Mouse (Mus musculus): Measurements from ENCODE around the gene Aldh5a1. TPM values are rescaled to one million over a fixed set of nuclear protein-coding genes. Genes with fewer than 3 reads are reported as not detected.

Gene Aldh5a1
- polyA plus RNA-seq, 1 experiment from 2014 or later = 4.8 TPM

DNA sequence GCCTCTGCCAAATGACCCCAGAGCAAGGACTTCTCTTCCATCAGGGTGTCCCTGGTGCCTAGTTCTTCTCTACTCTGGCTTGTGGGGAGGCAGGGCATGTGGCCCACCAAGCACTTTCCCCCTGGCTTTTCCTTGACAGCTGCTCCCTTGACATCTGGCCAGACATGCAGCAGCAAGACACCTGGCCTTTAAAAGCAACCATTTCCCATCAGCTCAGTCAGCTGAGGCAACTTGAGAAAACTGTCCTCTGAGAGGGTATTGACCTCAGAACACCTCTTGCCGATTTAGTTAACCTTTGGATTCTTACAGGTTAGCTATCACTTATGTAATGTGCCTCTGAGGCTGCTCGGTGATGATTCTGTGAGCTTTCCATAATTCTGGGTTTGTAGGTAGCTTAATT is 43.6 kb downstream of the Aldh5a1 start:
- WGBS = 68% methylated on average over 2 of the region's 2 CpGs
- H3K4me2 ChIP-seq = no peak overlapping the region
- H3K36me3 ChIP-seq = no peaks in the 10 kb centered on the region
- no peaks in the 10 kb centered on the region for H3K4me1 ChIP-seq
- no peak for ATAC-seq (ENCODE audit: insufficient number of reproducible peaks, low FRiP score, low TSS enrichment, low read depth)
- no peak overlapping the region for H3K27ac ChIP-seq
- H3K9ac ChIP-seq = no peak overlapping the region
- no peaks in the 10 kb centered on the region for H3K27me3 ChIP-seq
- no peaks in the 10 kb centered on the region for H3K9me3 ChIP-seq
- no peak overlapping the region for H3K4me3 ChIP-seq

DNA sequence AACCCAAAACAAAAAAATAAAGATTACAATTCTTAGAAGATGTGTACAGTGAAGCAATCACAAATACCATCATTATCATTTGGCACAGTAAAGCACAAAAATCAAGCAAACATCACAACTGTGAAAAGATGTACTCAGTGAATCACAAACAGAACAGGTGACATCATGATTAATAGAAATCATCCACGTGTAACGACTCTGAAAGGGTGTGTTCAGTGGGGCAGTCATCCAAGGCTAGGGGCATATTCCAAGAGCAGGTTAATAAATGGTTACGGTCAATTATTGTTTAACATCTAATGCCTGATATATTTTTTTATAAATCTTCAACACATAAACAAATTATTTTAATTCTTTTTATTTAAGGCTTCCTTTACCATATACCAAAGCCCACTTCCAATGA is 44.9 kb downstream of the Aldh5a1 start:
- no peak overlapping the region for H3K4me2 ChIP-seq
- H3K9ac ChIP-seq = no peak overlapping the region
- no peak overlapping the region for H3K4me3 ChIP-seq
- no peaks in the 10 kb centered on the region for H3K4me1 ChIP-seq
- ATAC-seq (ENCODE audit: insufficient number of reproducible peaks, low FRiP score, low TSS enrichment, low read depth) = no peak
- H3K36me3 ChIP-seq = no peaks in the 10 kb centered on the region
- WGBS = 90% methylated on average over 3 of the region's 3 CpGs
- no peak overlapping the region for H3K27ac ChIP-seq
- no peaks in the 10 kb centered on the region for H3K9me3 ChIP-seq
- no peaks in the 10 kb centered on the region for H3K27me3 ChIP-seq

DNA sequence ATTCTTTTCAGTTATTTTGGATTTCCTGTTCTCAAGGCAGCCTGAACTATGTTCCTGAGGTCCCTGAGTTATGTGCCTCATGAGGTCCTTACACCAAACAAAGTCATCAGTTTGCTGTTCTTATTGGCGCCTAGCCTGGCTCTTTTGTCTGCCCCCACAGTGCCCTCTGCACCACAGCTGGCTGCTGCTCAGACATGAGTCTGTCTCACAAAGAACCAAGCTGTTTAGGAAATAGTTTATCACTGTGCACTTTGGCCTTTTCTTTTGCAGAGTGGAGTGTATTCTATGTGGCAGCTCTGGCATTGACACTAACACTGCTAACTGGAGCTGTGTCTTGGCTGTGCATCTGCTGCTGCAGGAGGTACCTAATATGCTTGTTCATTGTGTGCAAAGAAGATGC is 47.9 kb downstream of the Aldh5a1 start:
- Histone ChIP-seq H3K27ac (no peak overlapping the region), H3K4me1 (no peaks in the 10 kb centered on the region), H3K4me3 (no peak overlapping the region), H3K27me3 (no peaks in the 10 kb centered on the region), H3K9me3 (no peaks in the 10 kb centered on the region), H3K4me2 (no peak overlapping the region), H3K36me3 (no peaks in the 10 kb centered on the region), H3K9ac (no peak overlapping the region)
- 83% methylated on average over 1 of the region's 1 CpGs for WGBS
- ATAC-seq (ENCODE audit: insufficient number of reproducible peaks, low FRiP score, low TSS enrichment, low read depth) = no peak

DNA sequence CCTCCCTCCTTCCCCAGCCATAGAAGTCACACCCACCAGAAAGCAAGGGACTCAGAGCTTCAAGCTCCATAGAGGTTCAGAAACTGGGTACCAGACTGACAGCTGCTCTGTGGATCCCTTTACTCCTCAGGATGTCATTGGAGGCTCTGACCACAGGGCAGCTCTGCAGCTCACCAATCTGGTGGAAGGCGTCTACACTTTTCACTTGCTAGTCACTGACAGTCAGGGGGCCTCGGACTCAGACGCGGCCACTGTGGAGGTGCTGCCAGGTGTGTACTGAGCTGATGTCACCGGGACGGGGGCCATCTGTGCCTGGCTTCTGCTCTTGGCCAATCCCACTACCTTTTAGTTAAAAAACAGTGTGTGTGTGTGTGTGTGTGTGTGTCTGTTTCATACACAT is 55.0 kb downstream of the Aldh5a1 start:
- Histone ChIP-seq H3K36me3 (no peaks in the 10 kb centered on the region), H3K27ac (no peak overlapping the region), H3K27me3 (no peaks in the 10 kb centered on the region), H3K4me1 (no peaks in the 10 kb centered on the region), H3K9ac (no peak overlapping the region), H3K9me3 (no peaks in the 10 kb centered on the region), H3K4me3 (no peak overlapping the region), H3K4me2 (no peak overlapping the region)
- WGBS = 90% methylated on average over 6 of the region's 6 CpGs
- no peak for ATAC-seq (ENCODE audit: insufficient number of reproducible peaks, low FRiP score, low TSS enrichment, low read depth)

DNA sequence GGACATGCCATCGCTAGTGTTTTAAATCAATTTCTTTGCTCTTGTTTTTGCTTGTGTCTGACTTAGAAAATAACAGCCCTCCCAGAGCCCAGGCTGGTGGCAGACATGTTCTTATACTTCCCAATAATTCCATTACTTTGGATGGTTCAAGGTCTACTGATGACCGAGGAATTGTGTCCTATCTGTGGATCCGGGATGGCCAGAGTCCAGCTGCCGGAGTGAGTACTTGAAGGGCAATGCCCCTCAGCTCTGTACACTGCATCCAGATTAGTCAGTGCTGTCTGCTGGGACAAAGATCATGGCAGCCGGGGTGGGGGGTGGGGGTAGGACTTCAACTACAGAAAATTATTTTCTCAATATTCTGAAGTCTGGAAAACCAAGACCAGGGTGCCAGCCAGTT is 56.8 kb downstream of the Aldh5a1 start:
- no peaks in the 10 kb centered on the region for H3K27me3 ChIP-seq
- H3K4me3 ChIP-seq = no peak overlapping the region
- no peak overlapping the region for H3K4me2 ChIP-seq
- no peak overlapping the region for H3K27ac ChIP-seq
- H3K36me3 ChIP-seq = no peaks in the 10 kb centered on the region
- no peak overlapping the region for H3K9ac ChIP-seq
- no peaks in the 10 kb centered on the region for H3K4me1 ChIP-seq
- no peak for ATAC-seq (ENCODE audit: insufficient number of reproducible peaks, low FRiP score, low TSS enrichment, low read depth)
- 85% methylated on average over 5 of the region's 5 CpGs for WGBS
- no peaks in the 10 kb centered on the region for H3K9me3 ChIP-seq

DNA sequence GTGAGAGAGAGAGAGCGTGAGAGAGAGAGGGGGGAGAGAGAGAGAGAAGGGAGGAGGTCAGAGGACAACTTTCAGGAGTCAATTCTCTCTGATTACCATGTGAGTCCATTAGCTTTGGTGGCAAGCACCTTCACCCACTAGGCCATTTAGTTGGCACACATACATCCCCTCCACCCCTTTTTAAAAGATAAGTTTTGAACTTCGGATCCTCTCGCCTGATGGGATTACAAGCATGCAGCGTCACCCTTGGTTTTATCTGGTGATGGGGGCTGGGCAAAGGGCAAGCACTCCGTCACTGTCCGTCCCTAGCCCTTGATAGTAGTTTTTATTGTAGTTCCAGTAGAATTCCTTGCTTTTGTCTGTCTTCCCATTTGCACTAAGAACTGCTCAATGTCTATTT is 57.3 kb downstream of the Aldh5a1 start:
- H3K27ac ChIP-seq = no peak overlapping the region
- H3K4me1 ChIP-seq = no peaks in the 10 kb centered on the region
- H3K9ac ChIP-seq = no peak overlapping the region
- H3K36me3 ChIP-seq = no peaks in the 10 kb centered on the region
- no peak overlapping the region for H3K4me2 ChIP-seq
- no peaks in the 10 kb centered on the region for H3K27me3 ChIP-seq
- H3K9me3 ChIP-seq = no peaks in the 10 kb centered on the region
- H3K4me3 ChIP-seq = no peak overlapping the region
- ATAC-seq (ENCODE audit: insufficient number of reproducible peaks, low FRiP score, low TSS enrichment, low read depth) = no peak
- 81% methylated on average over 6 of the region's 6 CpGs for WGBS

DNA sequence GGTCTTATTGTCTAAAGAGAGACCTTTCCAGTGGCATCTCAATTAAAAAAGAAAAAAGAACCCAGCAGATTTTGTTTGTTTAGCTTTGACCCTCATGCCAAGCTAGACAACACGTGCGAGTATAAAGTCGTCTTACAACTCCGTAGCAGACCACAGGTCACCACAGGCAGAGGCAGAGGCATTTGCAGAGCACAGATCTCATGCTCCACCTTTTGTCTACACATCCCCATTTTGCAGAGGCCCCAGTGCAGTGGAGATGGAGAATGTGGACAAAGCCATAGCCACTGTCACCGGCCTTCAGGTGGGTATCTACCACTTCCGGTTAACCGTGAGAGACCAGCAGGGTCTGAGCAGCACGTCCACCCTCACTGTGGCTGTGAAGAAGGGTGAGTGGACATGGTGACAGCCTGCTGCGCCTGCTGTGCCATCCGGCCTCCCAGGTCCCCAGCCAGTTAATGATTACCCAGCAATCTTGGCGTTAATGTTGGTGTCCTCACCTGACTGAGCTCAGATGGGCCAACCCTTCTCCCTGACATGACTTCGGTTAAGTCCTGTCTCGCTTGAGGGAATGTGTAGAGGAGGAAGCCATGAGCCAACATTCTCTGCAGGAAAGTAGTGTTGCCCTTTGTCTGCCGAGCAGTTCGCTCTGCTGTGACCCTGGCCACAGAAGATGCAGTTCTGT is 58.0 kb downstream of the Aldh5a1 start:
- H3K4me1 ChIP-seq = no peaks in the 10 kb centered on the region
- no peak for ATAC-seq (ENCODE audit: insufficient number of reproducible peaks, low FRiP score, low TSS enrichment, low read depth)
- H3K9me3 ChIP-seq = no peaks in the 10 kb centered on the region
- H3K4me3 ChIP-seq = no peak overlapping the region
- no peak overlapping the region for H3K4me2 ChIP-seq
- H3K36me3 ChIP-seq = no peaks in the 10 kb centered on the region
- WGBS = 93% methylated on average over 15 of the region's 15 CpGs
- H3K27me3 ChIP-seq = no peaks in the 10 kb centered on the region
- no peak overlapping the region for H3K27ac ChIP-seq
- H3K9ac ChIP-seq = no peak overlapping the region

DNA sequence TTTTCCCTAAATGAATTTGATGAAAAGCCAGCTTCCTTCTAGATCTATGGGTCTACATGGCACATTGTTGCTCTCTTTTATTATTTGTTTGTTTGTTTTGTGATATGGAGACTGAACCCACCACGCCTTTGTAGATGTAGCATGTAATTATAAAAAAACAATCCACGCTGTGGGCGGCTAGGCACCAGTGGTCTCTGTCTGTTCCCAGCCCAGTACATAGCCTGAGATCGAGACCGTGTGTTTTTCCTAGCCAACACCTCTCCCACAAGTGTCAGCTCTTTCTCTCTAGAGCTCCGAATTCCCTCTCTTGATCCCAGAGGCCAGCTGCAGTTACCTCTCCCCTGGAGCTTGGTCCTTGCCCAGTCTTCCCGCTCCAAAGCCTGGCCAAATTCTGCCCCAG is 69.2 kb downstream of the Aldh5a1 start:
- H3K27ac ChIP-seq = no peak overlapping the region
- H3K36me3 ChIP-seq = no peaks in the 10 kb centered on the region
- WGBS = 87% methylated on average over 7 of the region's 7 CpGs
- H3K9me3 ChIP-seq = no peaks in the 10 kb centered on the region
- H3K4me1 ChIP-seq = no peaks in the 10 kb centered on the region
- no peak overlapping the region for H3K9ac ChIP-seq
- H3K4me3 ChIP-seq = no peak overlapping the region
- no peak overlapping the region for H3K4me2 ChIP-seq
- no peaks in the 10 kb centered on the region for H3K27me3 ChIP-seq
- ATAC-seq (ENCODE audit: insufficient number of reproducible peaks, low FRiP score, low TSS enrichment, low read depth) = no peak

DNA sequence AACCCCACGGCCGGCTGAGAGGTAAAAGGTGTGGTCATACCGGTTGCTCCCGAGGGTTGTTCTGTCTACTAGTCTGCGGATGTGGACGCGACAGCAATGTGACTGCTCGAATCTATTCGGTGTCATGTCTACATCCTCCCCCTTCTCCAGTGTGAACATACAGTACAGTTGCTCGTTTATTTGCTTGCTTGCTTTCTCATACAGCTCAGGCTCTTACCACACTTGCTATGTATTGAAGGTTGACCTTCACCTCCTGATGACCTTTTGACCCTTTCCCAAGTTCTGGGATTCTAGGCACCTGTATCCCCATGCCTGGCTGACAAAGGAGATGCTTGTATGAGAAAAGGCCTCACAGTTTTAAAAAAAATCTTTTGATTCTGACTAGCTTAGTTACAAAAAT is 69.7 kb downstream of the Aldh5a1 start:
- Histone ChIP-seq H3K36me3 (no peaks in the 10 kb centered on the region), H3K4me3 (no peak overlapping the region), H3K9me3 (no peaks in the 10 kb centered on the region), H3K27ac (no peak overlapping the region), H3K4me2 (no peak overlapping the region), H3K9ac (no peak overlapping the region), H3K4me1 (no peaks in the 10 kb centered on the region), H3K27me3 (no peaks in the 10 kb centered on the region)
- no peak for ATAC-seq (ENCODE audit: insufficient number of reproducible peaks, low FRiP score, low TSS enrichment, low read depth)
- 88% methylated on average over 10 of the region's 10 CpGs for WGBS

DNA sequence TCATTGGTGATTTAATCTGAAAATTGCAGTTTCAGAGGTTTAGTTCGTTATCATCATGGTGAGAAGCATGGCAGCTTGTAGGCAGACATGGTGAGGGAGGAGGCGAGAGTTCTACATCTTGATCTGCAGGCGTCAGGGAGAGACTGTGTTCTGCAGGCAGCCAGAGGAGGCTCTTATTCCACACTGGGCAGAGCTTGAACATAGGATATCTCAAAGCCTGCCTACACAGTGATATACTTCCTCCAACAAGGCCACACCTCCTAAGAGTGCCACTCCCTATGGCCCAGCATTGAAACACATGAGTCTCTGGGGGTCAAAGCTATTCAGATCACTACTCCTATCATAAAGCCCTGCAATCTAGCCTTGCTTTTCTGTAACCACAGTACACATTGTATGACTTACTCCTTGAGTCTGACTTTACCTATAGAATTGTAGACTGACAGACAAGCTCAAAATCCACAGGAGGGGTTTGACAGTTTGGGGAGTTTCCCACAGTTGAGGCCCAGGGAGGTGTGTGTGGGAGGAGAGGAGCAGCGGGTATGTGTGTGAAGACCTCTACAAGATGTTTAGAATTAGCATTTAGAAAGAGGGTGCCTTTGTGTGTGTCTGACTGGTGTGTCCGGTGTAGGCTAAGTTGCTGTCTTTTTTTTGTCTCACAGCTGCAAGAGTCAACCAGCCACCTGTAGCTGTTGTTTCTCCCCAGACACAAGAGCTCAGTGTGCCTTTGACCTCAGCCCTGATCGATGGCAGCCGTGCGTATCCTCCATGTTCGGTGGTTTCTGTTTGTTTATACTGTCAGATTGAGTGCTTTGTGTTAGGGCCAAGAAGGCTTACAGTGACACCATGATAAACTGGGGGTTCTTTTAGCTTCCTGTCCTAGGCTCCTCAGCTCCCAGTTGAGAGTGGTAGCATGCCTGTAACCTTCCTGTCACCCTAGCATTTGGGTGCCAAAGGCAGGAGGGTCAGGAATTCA is 70.7 kb downstream of the Aldh5a1 start:
- 79% methylated on average over 9 of the region's 9 CpGs for WGBS
- Histone ChIP-seq H3K36me3 (no peaks in the 10 kb centered on the region), H3K4me1 (0 out of 2 replicates have a peak, but pooled peaks cover 5% of the 10 kb centered on the region), H3K4me2 (no peak overlapping the region), H3K27me3 (no peaks in the 10 kb centered on the region), H3K27ac (no peak overlapping the region), H3K9ac (no peak overlapping the region), H3K9me3 (no peaks in the 10 kb centered on the region), H3K4me3 (no peak overlapping the region)
- ATAC-seq (ENCODE audit: insufficient number of reproducible peaks, low FRiP score, low TSS enrichment, low read depth) = no peak

DNA sequence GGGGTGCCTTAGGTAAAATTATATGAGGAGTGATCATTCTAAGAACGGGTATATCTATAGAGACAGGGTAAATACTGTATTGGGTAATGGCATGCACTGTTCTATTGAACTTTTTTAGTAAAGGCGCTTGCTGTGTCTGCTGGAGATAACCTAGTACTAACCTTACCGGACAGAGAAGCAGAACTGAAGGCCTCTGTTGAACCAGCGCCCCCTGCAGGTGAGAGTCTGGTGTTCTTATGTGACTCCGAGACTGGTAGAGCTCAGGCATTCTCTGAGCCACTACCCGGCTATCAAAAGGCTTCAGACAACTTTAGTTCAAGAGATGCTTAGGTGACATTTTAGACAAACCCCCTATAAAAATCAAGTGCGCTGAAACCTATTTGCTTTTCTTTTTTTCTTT is 74.9 kb downstream of the Aldh5a1 start:
- Histone ChIP-seq H3K9me3 (no peaks in the 10 kb centered on the region), H3K9ac (no peak overlapping the region), H3K27me3 (no peaks in the 10 kb centered on the region), H3K27ac (no peak overlapping the region), H3K4me1 (0 out of 2 replicates have a peak, but pooled peaks cover 7% of the 10 kb centered on the region), H3K4me2 (no peak overlapping the region), H3K4me3 (no peak overlapping the region), H3K36me3 (no peaks in the 10 kb centered on the region)
- ATAC-seq (ENCODE audit: insufficient number of reproducible peaks, low FRiP score, low TSS enrichment, low read depth) = no peak
- 68% methylated on average over 7 of the region's 7 CpGs for WGBS

DNA sequence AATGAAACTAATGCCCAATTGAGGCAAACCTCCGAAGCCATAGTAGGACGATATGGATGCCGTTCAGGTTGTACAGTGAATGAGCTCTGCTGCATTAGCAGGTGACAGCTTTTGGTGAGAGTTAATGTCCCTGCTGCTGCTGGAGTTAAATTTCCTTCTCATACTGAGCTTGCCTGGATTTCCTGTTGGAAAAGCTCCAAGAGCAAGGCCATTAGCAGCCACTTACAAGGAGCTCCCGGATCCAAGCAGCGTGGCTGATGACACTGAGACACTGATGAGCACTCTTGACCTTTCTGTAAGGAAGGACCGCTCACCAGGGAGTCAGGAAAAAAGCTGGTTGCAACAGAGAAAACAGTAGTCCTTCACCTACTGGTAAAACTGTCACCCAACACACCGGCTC is 75.4 kb downstream of the Aldh5a1 start:
- ATAC-seq (ENCODE audit: insufficient number of reproducible peaks, low FRiP score, low TSS enrichment, low read depth) = no peak
- 47% methylated on average over 7 of the region's 7 CpGs for WGBS
- Histone ChIP-seq H3K4me3 (no peak overlapping the region), H3K27me3 (no peaks in the 10 kb centered on the region), H3K36me3 (no peaks in the 10 kb centered on the region), H3K4me1 (0 out of 2 replicates have a peak, but pooled peaks cover 7% of the 10 kb centered on the region), H3K9ac (no peak overlapping the region), H3K27ac (no peak overlapping the region), H3K9me3 (no peaks in the 10 kb centered on the region), H3K4me2 (no peak overlapping the region)

Data from limb, embryonic 15.5 days (tissue).